Mouse (Mus musculus) G1E (cell line): ENCODE data around the gene Btbd9.

ENCODE experiments used
- CTCF ChIP-seq: IDR thresholded peaks from 2 replicates; pipeline ENCODE4 v1.5.1; 2012; ENCODE audit warnings: low read depth, low read length, inconsistent platforms, mixed read lengths
- GATA1 ChIP-seq: IDR thresholded peaks from 2 replicates; pipeline ENCODE4 v1.6.1; 2012; ENCODE audit warnings: borderline replicate concordance, low read length, inconsistent platforms, mixed read lengths
- GATA2 ChIP-seq: IDR thresholded peaks from 2 replicates; pipeline ENCODE4 v1.6.1; 2012; ENCODE audit warnings: low read depth, low read length, inconsistent platforms, borderline replicate concordance
- TAL1 ChIP-seq: conservative IDR thresholded peaks from 2 replicates; pipeline ENCODE4 v1.6.1; 2012; ENCODE audit warnings: low read depth, low read length, inconsistent platforms, mixed read lengths

DNA sequence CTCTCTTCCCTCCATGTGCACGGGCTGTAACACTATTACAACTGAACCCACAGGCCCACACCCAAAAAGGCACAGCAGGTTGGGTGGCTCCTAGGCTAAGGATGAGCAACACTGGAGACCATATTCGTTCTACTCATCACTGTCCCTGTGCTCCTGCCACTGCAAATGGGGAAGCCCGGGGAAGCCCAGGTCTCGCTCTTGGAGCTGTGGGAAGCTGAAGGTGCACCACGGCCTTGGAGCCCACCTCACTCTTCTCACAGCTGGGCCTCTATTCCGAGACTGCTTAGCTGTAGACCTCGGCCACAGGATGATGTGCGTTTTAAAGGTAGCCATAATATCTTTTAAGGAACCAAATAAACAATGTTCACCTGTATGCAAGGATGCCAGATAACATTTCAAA is 60.9 kb downstream of the Btbd9 start:
- TF ChIP-seq GATA1 (no peak), CTCF (no peak), GATA2 (no peak), TAL1 (no peak)
